Mouse (Mus musculus) lung, postnatal 0 days (tissue): ENCODE data around the gene Tnfsf4.

Source experiments
- CTCF ChIP-seq: IDR thresholded peaks from 2 replicates; pipeline ENCODE4 v1.5.1; 2016; ENCODE audit warnings: antibody characterized with exemption, mild to moderate bottlenecking
- EP300 ChIP-seq: IDR thresholded peaks from 2 replicates; pipeline ENCODE4 v1.6.1; 2016; ENCODE audit warnings: antibody characterized with exemption, mild to moderate bottlenecking, control low read depth

GRCm38 (mm10) chr1:161395610-161396009 lies 401 bp downstream of the Tnfsf4 start:
- TF ChIP-seq CTCF (no peak), EP300 (no peak)
